Mouse (Mus musculus): Measurements from ENCODE around the gene Chrdl2. TPM values are rescaled to one million over a fixed set of nuclear protein-coding genes. Genes with fewer than 3 reads are reported as not detected.

Chrdl2 gene
- polyA plus RNA-seq, 1 experiment from 2014 or later, result 0.16 TPM

GRCm38 (mm10) chr7:99974208-99974970 lies 31.6 kb upstream of the Chrdl2 start:
- H3K4me3 ChIP-seq, result no peak overlapping the region
- H3K9me3 ChIP-seq (replicated peaks), result peaks cover 5% of the 10 kb centered on the region
- H3K27ac ChIP-seq (replicated peaks), result no peak overlapping the region
- DNase-seq (ENCODE audit: low spot score), result no peak
- H3K36me3 ChIP-seq, result peaks cover 12% of the 10 kb centered on the region
- no peaks in the 10 kb centered on the region for H3K27me3 ChIP-seq (ENCODE audit: low read depth, poor library complexity, severe bottlenecking)
- H3K4me1 ChIP-seq, result peaks cover 57% of the 10 kb centered on the region
- WGBS, result 83% methylated on average over 10 of the region's 10 CpGs

DNA sequence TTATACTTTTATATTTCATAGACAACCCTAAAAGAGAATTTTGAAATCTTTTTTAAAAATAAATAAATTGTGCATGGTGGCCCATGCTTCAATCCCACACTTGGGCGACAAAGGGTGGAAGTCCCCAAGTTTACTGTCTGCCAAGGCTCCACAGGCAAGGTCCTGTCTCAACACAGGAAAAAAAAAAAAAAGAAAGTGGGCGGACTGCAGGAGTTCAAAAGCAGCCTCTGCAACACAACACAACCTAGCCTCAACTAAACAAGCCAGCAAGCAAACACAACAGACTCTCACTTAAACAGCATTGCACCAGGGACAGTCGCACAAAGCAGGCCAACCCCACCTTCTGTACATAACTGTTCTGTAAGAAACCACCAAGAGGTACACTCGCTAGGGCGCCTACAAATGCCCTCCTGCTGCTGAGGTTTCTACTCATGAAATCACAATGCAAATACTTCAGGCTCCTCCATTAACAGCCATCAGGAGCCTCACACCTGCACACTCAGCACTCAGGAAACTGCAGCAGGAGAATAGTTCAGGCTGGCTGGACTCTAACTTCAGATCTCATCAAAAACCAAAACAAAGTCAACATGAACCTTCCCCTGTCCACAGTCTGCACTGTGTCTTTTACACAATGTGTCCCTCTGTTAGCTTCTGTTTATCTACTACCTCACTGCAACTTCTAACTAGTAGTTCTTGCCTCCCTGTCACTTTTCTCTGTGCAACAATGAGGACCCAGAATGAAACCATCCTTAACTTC lies 30.0 kb upstream of the Chrdl2 start:
- whole genome bisulfite sequencing, result 85% methylated on average over 5 of the region's 5 CpGs
- DNase-seq (ENCODE audit: low spot score), result no peak
- Histone ChIP-seq H3K27me3 (ENCODE audit: low read depth, poor library complexity, severe bottlenecking) (no peaks in the 10 kb centered on the region), H3K4me3 (no peak overlapping the region), H3K36me3 (peaks cover 12% of the 10 kb centered on the region), H3K9me3 (replicated peaks) (peaks cover 5% of the 10 kb centered on the region), H3K27ac (replicated peaks) (no peak overlapping the region), H3K4me1 (peaks cover 51% of the 10 kb centered on the region)

DNA sequence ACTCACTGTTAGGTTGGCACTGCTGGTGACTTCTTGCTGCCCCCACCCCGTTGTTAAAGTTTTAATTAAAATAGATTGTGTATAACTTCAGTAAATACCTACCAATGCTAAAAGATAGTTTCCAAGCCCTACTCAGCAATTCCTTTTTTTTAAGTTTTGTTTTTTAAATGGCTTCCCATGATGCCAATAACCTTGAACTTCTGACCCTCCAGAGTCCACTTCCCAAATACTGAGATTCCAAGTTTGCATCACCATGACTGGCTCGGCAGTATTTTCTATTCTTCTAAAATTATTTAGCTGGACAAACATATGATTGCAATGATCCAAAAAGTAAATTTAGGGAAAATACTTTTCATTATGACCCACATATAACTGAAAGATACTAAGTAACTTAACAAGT lies 27.9 kb upstream of the Chrdl2 start:
- no peak for DNase-seq (ENCODE audit: low spot score)
- Histone ChIP-seq H3K4me3 (no peak overlapping the region), H3K9me3 (replicated peaks) (peaks cover 5% of the 10 kb centered on the region), H3K36me3 (peaks cover 12% of the 10 kb centered on the region), H3K4me1 (peaks cover 43% of the 10 kb centered on the region), H3K27me3 (ENCODE audit: low read depth, poor library complexity, severe bottlenecking) (no peaks in the 10 kb centered on the region), H3K27ac (replicated peaks) (no peak overlapping the region)
- 89% methylated on average over 2 of the region's 2 CpGs for WGBS

DNA sequence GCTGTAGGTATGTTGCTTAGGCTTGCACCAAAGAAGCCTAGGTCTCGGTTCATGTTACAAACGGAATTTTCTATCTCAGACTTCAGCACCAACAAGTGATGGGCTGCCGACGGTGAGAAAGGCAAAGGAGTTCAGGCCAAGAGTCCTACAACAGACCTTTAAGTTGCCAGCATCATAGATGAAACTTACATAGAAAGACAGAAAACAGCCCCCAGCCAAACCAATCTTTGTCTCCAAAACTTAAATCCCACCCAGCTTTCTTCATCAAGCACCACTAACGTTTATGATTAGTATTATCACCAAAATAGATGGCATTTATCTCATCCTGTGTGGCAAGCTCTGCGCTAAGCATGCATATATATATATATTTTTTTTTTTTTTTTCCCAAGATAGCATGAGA lies 26.9 kb upstream of the Chrdl2 start:
- peaks cover 35% of the 10 kb centered on the region for H3K4me1 ChIP-seq
- H3K27me3 ChIP-seq (ENCODE audit: low read depth, poor library complexity, severe bottlenecking), result no peaks in the 10 kb centered on the region
- 22% methylated on average over 6 of the region's 6 CpGs for WGBS
- H3K9me3 ChIP-seq (replicated peaks), result peaks cover 5% of the 10 kb centered on the region
- no peak for DNase-seq (ENCODE audit: low spot score)
- H3K36me3 ChIP-seq, result peaks cover 12% of the 10 kb centered on the region
- peak overlapping the region; percentile 99 for H3K27ac ChIP-seq (replicated peaks)
- peak overlapping the region; percentile 97 for H3K4me3 ChIP-seq

- WGBS, result under 1% methylated on average over 51 of the region's 51 CpGs
- peaks cover 5% of the 10 kb centered on the region for H3K9me3 ChIP-seq (replicated peaks)
- peak overlapping the region; percentile 97 for H3K4me3 ChIP-seq
- H3K36me3 ChIP-seq, result peaks cover 12% of the 10 kb centered on the region
- no peaks in the 10 kb centered on the region for H3K27me3 ChIP-seq (ENCODE audit: low read depth, poor library complexity, severe bottlenecking)
- H3K27ac ChIP-seq (replicated peaks), result peak overlapping the region; percentile 99
- peak; percentile 77 for DNase-seq (ENCODE audit: low spot score)
- peaks cover 29% of the 10 kb centered on the region for H3K4me1 ChIP-seq
Observed at GRCm38 (mm10) chr7:99979546-99980131, 26.3 kb upstream of the Chrdl2 start.

GRCm38 (mm10) chr7:99980132-99980591 lies 25.8 kb upstream of the Chrdl2 start, which contains the start of gene Rnf169:
TSS of gene Rnf169 (minus strand) at chr7:99980448.
- peak within 1 kb of the TSS; percentile 97 for H3K4me3 ChIP-seq
- WGBS, result under 1% methylated on average over 55 of the region's 55 CpGs
- DNase-seq (ENCODE audit: low spot score), result peak; percentile 92

DNA sequence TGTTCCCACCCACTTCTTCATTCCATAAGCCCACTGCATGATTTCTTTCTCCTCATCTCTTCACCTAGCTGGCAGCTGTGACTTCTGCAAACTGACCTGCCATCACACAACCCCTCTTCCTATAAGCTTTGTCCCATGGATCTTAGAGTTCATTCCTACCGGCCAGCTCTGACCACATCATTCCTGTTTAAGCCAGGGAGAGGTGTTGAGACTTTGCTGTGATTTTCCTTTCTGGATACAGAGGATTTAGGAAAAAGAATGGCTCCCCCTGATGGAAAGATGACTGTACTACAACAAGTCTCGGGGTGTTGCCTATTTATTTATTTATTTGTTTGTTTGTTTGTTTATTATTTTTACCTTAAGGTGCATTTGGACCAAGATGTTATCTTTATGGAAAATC lies 24.7 kb upstream of the Chrdl2 start:
- DNase-seq (ENCODE audit: low spot score), result no peak
- Histone ChIP-seq H3K27ac (replicated peaks) (no peak overlapping the region), H3K9me3 (replicated peaks) (peaks cover 5% of the 10 kb centered on the region), H3K27me3 (ENCODE audit: low read depth, poor library complexity, severe bottlenecking) (no peaks in the 10 kb centered on the region), H3K4me1 (peaks cover 24% of the 10 kb centered on the region), H3K4me3 (no peak overlapping the region), H3K36me3 (peaks cover 12% of the 10 kb centered on the region)
- WGBS, result 17% methylated on average over 2 of the region's 2 CpGs

More at GRCm38 (mm10) chr7:99980132-99980591, 25.8 kb upstream of the Chrdl2 start, which contains the start of gene Rnf169:
- H3K27ac ChIP-seq (replicated peaks), result peak within 1 kb of the TSS; percentile 99
- H3K36me3 ChIP-seq, result peaks cover 12% of the 10 kb centered on the region
- peaks cover 5% of the 10 kb centered on the region for H3K9me3 ChIP-seq (replicated peaks)
- H3K27me3 ChIP-seq (ENCODE audit: low read depth, poor library complexity, severe bottlenecking), result no peaks in the 10 kb centered on the region
- peaks cover 27% of the 10 kb centered on the region for H3K4me1 ChIP-seq

DNA sequence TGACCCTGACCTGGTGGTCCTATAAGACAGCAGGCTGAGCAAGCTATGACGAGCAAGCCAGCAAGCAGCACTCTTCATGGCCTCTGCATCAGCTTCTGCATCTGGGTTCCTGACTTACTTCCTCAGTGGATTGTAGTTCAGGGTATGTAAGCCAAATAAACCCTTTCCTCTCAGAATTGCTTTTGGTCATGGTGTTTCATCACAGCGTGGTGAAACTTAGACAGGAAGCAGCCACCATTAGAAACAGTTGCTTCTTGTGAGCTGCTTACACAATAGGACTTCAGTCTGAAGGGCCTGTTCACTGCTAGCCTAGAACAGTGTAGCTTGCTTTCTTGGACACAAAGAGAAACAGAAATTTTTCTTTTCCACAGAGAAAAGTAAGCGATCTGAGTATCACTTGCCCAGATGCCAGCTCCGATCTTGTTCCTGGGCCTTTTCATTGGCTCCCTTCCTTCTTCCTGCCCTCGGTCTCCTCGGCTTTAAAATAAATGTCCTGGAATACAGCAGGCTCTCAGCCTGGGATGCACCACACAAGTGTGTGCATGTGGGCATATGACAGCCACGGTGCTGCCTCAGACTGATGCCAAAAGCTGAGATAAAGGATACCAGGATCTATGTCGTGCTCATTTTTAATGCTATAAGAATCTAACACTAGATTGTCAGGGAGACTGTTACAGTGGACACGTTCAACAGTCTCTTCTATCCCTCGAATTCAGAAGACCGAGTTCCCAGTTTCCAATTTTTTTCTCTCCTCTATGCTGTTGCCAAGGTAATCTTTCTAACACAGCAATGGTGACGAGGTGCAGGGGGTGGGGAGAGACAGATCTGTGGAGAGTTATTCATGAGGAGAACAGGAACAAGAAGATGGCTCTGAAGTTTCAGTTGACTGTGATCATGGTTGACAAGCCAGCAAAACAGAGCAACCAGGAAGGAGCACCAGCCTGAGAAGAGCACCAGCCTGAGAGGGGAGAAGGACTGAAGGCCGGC lies 23.4 kb upstream of the Chrdl2 start:
- H3K27ac ChIP-seq (replicated peaks), result no peak overlapping the region
- no peaks in the 10 kb centered on the region for H3K9me3 ChIP-seq (replicated peaks)
- 87% methylated on average over 13 of the region's 13 CpGs for WGBS
- peaks cover under 1% of the 10 kb centered on the region; the same call in 1 of the 2 replicates for H3K36me3 ChIP-seq
- H3K4me3 ChIP-seq, result no peak overlapping the region
- DNase-seq (ENCODE audit: low spot score), result no peak
- H3K27me3 ChIP-seq (ENCODE audit: low read depth, poor library complexity, severe bottlenecking), result no peaks in the 10 kb centered on the region
- peaks cover 24% of the 10 kb centered on the region for H3K4me1 ChIP-seq

DNA sequence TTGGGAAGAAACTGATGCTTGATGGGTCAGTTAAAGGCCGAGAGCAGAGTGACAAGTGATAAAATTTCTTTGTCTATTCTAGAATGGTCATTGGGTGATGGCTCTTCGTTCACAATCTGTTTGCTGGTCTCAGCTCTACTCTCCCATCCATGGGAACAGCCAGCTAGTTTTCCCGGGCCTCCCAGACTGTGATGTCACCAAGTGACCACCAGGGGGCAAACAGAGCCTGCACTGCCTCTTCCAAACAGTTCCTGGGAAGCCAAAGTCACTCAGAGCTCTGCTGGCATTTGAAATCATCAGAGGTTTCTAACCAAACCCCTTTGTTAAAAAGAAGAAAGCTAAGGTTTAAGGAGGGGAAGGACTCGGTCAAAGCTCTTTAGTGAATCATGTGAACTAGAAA lies 17.2 kb upstream of the Chrdl2 start:
- DNase-seq (ENCODE audit: low spot score), result peak; percentile 80
- Histone ChIP-seq H3K27me3 (ENCODE audit: low read depth, poor library complexity, severe bottlenecking) (no peaks in the 10 kb centered on the region), H3K36me3 (no peaks in the 10 kb centered on the region), H3K27ac (replicated peaks) (no peak overlapping the region), H3K9me3 (replicated peaks) (no peaks in the 10 kb centered on the region), H3K4me3 (no peak overlapping the region), H3K4me1 (no peaks in the 10 kb centered on the region)
- WGBS, result 8% methylated on average over 4 of the region's 4 CpGs

DNA sequence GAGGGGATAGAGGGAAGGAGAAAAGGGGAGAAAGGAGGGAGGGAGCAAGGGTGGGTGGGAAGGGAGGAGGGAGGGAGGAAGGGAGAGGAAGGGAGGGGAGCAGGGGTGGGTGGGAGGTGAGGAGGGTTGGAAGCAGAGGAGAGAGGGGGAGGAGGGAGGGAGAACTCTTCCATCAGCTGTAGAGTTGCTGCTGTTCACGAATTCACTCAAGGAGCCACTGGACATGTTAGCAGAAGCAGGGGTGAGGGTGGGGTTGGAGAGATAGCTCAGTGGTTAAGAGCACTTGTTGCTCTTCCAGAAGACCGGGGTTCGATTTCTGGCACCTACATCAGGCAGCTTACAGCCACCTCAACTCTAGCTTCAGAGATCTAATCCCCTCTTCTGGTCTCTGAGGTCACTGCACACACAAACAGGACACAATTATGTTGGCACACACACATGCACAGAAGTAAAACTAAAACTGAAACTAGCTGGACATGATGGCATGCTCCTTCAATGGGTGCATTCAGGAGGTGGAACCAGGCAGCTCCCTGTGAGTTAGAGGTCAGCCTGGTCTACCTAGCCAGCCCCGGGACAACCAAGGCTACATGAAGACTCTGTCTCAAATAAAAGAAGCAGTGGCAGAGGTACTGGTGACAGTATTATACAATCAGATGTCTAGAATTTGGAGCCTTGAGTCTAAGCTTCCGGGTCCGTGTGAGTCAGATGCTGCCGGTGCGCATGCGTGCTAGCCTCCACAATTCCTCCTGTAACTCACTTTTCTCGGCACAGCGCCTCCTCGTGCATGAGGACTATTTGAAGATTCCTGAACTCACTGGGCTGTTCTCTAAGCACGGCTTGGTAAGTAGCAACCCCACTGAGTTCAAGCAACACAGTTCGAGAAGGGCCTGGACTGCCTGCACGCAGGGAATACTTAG lies 15.9 kb upstream of the Chrdl2 start:
- no peak overlapping the region for H3K27ac ChIP-seq (replicated peaks)
- no peak for DNase-seq (ENCODE audit: low spot score)
- no peaks in the 10 kb centered on the region for H3K4me1 ChIP-seq
- no peaks in the 10 kb centered on the region for H3K27me3 ChIP-seq (ENCODE audit: low read depth, poor library complexity, severe bottlenecking)
- WGBS, result 60% methylated on average over 15 of the region's 15 CpGs
- H3K9me3 ChIP-seq (replicated peaks), result no peaks in the 10 kb centered on the region
- no peaks in the 10 kb centered on the region for H3K36me3 ChIP-seq
- no peak overlapping the region for H3K4me3 ChIP-seq

DNA sequence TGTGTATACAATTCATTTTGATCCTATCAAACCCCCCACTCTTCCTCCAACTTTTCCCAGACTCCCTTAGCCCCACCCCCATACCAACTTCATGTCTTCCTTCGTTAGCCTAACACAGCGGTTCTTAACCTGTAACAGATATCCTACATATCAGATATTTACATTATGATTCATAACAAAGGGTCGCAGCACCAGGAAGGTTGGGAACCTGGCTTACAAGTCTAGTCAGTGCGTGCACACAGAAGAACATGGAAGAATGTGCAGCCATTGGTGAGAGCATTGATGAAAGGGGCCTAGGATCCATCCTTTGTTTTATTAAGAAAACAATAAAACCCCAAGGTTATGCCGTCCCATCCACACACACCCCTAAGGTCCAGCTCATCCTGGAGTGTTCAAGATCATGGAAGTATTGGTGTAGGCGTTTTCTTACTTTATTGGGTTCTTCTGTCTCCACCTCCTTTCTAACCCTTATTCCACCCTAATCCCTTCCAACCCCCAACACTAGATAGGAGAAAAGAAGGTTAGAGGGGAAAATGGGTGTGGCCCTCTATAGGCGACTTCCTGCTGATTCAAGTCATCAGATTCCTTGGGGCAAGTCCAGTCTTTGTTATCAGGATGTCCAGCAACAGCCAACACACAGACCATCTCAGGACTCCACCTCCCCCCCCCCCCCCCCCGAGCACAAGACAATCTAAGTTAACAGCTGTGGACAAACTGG lies 14.8 kb upstream of the Chrdl2 start:
- Histone ChIP-seq H3K27me3 (ENCODE audit: low read depth, poor library complexity, severe bottlenecking) (no peaks in the 10 kb centered on the region), H3K36me3 (no peaks in the 10 kb centered on the region), H3K9me3 (replicated peaks) (no peaks in the 10 kb centered on the region), H3K27ac (replicated peaks) (no peak overlapping the region), H3K4me1 (no peaks in the 10 kb centered on the region), H3K4me3 (no peak overlapping the region)
- 80% methylated on average over 8 of the region's 8 CpGs for WGBS
- DNase-seq (ENCODE audit: low spot score), result no peak

Data from midbrain, embryonic 10.5 days (tissue).